Mouse (Mus musculus) forebrain, embryonic 13.5 days (tissue): ENCODE results near the gene Sdr9c7. TPM values are rescaled to one million over a fixed set of nuclear protein-coding genes. Genes with fewer than 3 reads are reported as not detected.
A peak's percentile ranks its signal among the peaks of the same experiment; 100 is the strongest.
"Not testable (repeated sequence)": the region's sequence is repeated elsewhere in the genome, so short reads cannot be mapped to it uniquely, and the experiment has no call there.

Source experiments
- ATAC-seq: fragments of 200-750 bp; cut with Nextera tagmentation; 2 replicates; pipeline ENCODE4 v1.8.0; 2017
- H3K27ac ChIP-seq: fragments of 300-500 bp; sonication (generic); 2 replicates; pipeline ENCODE4 v1.5.1; 2015; ENCODE audit warnings: inconsistent platforms, mild to moderate bottlenecking, moderate library complexity
- H3K27me3 ChIP-seq: fragments of 300-500 bp; sonication (generic); 2 replicates; pipeline ENCODE4 v1.6.1; 2015; ENCODE audit warnings: mild to moderate bottlenecking, inconsistent platforms
- H3K36me3 ChIP-seq: fragments of 300-500 bp; sonication (generic); 2 replicates; pipeline ENCODE4 v1.6.1; 2015; ENCODE audit warnings: mild to moderate bottlenecking, inconsistent platforms; ENCODE audit not compliant: poor library complexity, severe bottlenecking
- H3K4me1 ChIP-seq: fragments of 300-500 bp; sonication (generic); 2 replicates; pipeline ENCODE4 v1.6.1; 2015; ENCODE audit warnings: inconsistent platforms
- H3K4me2 ChIP-seq: fragments of 300-500 bp; sonication (generic); 2 replicates; pipeline ENCODE4 v1.6.1; 2015; ENCODE audit warnings: inconsistent platforms, mild to moderate bottlenecking, moderate library complexity
- H3K4me3 ChIP-seq: fragments of 300-500 bp; sonication (generic); 2 replicates; pipeline ENCODE4 v1.5.1; 2015; ENCODE audit warnings: mild to moderate bottlenecking, inconsistent platforms
- H3K9ac ChIP-seq: fragments of 300-500 bp; sonication (generic); 2 replicates; pipeline ENCODE4 v1.6.1; 2015; ENCODE audit warnings: mild to moderate bottlenecking, inconsistent platforms
- H3K9me3 ChIP-seq: fragments of 300-500 bp; sonication (generic); replicated peaks from 2 replicates; pipeline ENCODE4 v1.6.1; 2016; ENCODE audit warnings: inconsistent platforms
- WGBS: fragments of 180-500 bp; shearing (Covaris S2); methylation state at CpG from one replicate; pipeline ENCODE4 v1.1.7; 2015; 5-methylcytosine and 5-hydroxymethylcytosine counted together
- polyA plus RNA-seq: library from polyadenylated mRNA; unstranded; fragments of >200 nt; fragmentation: Nextera tagmentation; extraction: Ambion mirVana; gene quantifications from 2 replicates; pipeline ENCODE4 v1.2.1, GENCODE M21; 2015

Sdr9c7 gene
- polyA plus RNA-seq, 1 experiment from 2014 or later = not detected

DNA sequence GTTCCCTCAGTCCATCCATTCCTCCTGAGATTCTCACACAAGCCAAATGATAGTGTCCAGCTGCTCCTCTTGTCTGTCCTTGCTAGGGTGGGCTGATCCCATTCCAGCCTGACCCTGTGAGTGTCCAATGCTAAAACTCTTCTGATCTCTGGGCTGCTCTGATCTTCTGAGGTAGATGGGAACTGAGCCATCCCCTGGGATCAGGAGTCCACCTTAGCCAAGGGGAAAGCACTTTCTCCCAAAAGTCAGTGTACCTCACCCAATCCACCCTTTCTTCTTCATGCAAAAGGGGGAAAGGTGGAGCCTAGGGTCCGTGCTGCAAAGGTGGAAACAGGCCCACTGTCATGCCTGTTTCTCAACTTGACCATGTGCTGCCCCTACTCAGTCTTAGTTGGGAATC is 6.8 kb upstream of the Sdr9c7 start:
- H3K4me2 ChIP-seq = no peak overlapping the region
- WGBS = 83% methylated on average over 1 of the region's 1 CpGs
- H3K9me3 ChIP-seq = no peaks in the 10 kb centered on the region
- no peak overlapping the region for H3K9ac ChIP-seq
- no peaks in the 10 kb centered on the region for H3K27me3 ChIP-seq
- ATAC-seq = no peak
- no peak overlapping the region for H3K4me3 ChIP-seq
- H3K4me1 ChIP-seq = no peaks in the 10 kb centered on the region
- H3K27ac ChIP-seq = no peak overlapping the region
- no peaks in the 10 kb centered on the region for H3K36me3 ChIP-seq

DNA sequence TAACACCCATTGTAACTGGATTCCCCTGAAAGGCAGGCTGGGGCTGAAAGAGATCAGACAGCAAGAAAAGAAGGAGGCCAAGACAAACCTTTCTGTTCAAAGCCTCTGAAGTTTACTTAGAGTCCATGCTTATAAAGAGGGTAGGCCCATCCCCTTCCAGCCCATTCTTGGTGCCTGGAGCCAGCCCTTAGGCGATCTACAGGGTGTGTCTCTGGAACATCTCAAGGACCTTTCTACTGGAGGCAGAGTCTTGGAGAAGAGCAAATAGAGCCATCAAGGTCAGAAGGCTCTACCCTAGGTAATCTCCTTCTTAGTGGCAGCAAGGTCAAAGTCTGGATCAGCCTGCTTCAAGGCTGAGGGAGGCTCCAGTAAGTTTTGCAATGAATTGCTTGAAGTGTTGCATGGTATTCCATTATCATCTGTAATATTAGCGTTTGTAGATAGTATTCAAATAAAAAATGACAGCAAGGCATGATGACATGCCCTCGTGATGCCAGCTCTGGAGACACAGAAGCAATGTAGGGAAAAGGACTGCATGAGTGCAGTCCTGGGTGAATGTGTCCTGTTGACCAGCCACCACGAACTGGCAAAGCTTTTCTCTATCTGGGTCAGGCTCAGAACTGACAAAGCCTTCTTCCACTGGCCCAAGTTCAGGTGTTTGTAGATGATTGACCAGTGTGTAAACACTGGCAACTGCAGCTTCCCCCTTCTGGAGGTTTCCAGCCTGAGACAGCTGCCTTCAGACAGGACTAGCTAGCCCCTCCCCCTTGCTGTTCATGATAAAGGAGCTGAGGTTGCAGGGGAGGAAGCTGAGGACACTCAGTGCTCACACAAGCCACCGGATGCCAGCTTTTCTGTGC is 4.9 kb upstream of the Sdr9c7 start:
- H3K9ac ChIP-seq, H3K4me3 ChIP-seq, H3K9me3 ChIP-seq, H3K4me1 ChIP-seq, H3K27ac ChIP-seq, ATAC-seq, H3K27me3 ChIP-seq, H3K36me3 ChIP-seq, H3K4me2 ChIP-seq: not testable (repeated sequence)
- WGBS = 72% methylated on average over 5 of the region's 5 CpGs

DNA sequence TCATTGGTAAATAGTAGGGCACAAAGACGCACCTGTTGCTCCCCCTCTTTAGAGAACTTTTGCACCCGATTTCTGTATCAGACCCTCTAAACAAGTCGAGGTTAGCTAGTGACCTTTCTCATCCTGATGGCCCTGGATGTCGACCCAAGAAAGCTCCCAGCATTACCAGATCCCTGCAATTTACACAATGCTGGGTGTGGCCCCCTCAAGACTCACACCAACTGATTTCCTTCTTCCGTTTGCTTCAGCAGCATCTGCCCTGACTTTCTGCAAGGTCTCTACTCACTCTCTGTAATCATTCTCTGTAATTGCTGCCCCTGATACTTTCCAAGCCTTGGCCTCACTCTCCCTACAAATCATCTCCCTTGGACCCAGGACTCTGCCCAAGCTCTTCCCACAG is 1.6 kb upstream of the Sdr9c7 start:
- Histone ChIP-seq H3K4me3 (no peak overlapping the region), H3K9me3 (no peaks in the 10 kb centered on the region), H3K4me2 (no peak overlapping the region), H3K36me3 (no peaks in the 10 kb centered on the region), H3K9ac (no peak overlapping the region), H3K27ac (no peak overlapping the region), H3K27me3 (no peaks in the 10 kb centered on the region), H3K4me1 (no peaks in the 10 kb centered on the region)
- 79% methylated on average over 5 of the region's 5 CpGs for WGBS
- ATAC-seq = no peak

DNA sequence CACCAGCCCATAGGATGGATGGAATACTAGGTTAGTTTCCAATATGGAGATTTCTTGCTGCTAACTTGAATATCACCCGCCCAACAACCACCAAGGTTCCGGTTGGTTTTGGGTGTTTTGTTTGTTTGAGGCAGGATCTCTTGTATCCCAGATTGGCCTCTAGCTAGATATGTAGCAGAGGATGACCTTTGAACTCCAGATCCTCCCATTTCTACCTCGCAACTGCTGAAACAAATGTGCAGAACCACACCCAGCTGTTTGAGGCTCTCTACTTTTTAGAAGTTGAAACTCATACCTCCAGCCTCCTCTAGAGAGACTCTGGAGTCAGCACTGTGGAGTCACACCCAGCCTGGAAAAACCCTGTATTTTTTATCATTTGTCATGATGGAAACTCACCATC is 812 bp upstream of the Sdr9c7 start:
- no peak overlapping the region for H3K9ac ChIP-seq
- 89% methylated on average over 3 of the region's 3 CpGs for WGBS
- no peak overlapping the region for H3K27ac ChIP-seq
- H3K4me3 ChIP-seq = no peak overlapping the region
- ATAC-seq = no peak
- H3K9me3 ChIP-seq = no peaks in the 10 kb centered on the region
- no peaks in the 10 kb centered on the region for H3K27me3 ChIP-seq
- no peak overlapping the region for H3K4me2 ChIP-seq
- H3K4me1 ChIP-seq = no peaks in the 10 kb centered on the region
- H3K36me3 ChIP-seq = no peaks in the 10 kb centered on the region

DNA sequence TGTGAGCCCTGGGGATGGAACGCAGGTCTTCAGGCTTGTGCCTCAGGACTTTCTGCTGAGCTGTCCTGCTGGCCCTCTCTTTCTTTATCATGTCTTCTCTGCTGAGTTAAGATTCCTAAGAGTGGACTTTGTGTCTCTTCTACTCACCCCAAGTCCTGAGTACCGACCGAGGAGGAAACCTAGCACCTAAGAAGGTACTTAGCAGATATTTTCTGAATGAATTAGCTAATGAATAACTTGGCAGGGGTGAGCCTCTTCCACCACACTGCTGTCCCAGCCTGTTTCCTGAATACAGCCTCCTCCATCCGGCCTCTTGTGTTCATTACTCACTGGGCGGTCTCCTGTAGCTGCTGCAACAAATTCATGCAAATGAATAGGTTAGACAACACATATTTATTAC is 1.5 kb downstream of the Sdr9c7 start:
- Histone ChIP-seq H3K27ac (no peak overlapping the region), H3K9me3 (no peaks in the 10 kb centered on the region), H3K27me3 (no peaks in the 10 kb centered on the region), H3K36me3 (no peaks in the 10 kb centered on the region), H3K4me1 (no peaks in the 10 kb centered on the region), H3K4me2 (no peak overlapping the region), H3K4me3 (no peak overlapping the region), H3K9ac (no peak overlapping the region)
- ATAC-seq = no peak
- 81% methylated on average over 5 of the region's 5 CpGs for WGBS

DNA sequence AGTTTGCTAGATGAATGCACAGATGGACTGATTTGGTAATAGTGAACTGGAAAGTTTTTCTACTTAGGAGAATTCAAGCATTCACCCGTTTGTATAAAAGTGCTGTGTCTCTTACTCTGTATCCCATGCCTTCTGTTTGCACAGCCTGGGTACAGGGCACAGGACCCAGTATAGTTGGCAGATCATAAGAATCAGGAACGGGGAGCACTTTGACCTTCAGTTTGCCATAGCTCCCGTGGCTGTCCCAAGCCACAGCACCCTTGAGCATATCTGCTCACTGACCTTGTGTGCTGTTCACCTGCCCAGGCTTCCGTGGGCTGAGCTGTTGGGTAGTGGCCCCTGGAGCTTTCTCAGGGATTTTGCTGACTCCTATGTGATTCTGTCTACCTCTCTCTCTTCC is 3.4 kb downstream of the Sdr9c7 start:
- Histone ChIP-seq H3K9ac (no peak overlapping the region), H3K36me3 (no peaks in the 10 kb centered on the region), H3K27me3 (no peaks in the 10 kb centered on the region), H3K4me3 (no peak overlapping the region), H3K4me2 (no peak overlapping the region), H3K27ac (no peak overlapping the region), H3K4me1 (peaks cover 4% of the 10 kb centered on the region), H3K9me3 (no peaks in the 10 kb centered on the region)
- ATAC-seq = no peak
- WGBS = 82% methylated on average over 4 of the region's 4 CpGs

DNA sequence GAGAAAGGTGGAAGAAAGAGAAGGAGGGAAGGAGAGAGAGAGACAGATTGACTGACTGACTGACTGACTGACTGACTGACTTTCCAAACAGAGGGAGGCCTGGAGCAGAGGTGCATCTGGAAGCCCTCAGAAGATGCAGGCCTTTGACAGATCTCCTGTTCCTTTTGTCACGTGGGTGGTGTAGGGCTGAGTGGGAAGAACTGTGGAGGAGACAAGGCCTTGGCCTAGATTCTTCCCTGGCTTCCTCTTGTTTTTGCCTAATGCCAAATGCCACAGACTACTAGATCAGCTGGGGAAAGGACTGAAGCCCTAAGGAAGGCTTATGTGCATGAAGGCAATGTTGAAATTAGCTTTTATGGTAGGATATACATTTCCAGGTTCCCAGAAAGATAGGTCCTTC is 4.8 kb downstream of the Sdr9c7 start:
- WGBS = 77% methylated on average over 1 of the region's 1 CpGs
- H3K4me1 ChIP-seq = peaks cover 4% of the 10 kb centered on the region
- H3K4me2 ChIP-seq = no peak overlapping the region
- no peak overlapping the region for H3K27ac ChIP-seq
- H3K4me3 ChIP-seq = no peak overlapping the region
- no peaks in the 10 kb centered on the region for H3K27me3 ChIP-seq
- ATAC-seq = no peak
- no peaks in the 10 kb centered on the region for H3K9me3 ChIP-seq
- no peak overlapping the region for H3K9ac ChIP-seq
- H3K36me3 ChIP-seq = no peaks in the 10 kb centered on the region

DNA sequence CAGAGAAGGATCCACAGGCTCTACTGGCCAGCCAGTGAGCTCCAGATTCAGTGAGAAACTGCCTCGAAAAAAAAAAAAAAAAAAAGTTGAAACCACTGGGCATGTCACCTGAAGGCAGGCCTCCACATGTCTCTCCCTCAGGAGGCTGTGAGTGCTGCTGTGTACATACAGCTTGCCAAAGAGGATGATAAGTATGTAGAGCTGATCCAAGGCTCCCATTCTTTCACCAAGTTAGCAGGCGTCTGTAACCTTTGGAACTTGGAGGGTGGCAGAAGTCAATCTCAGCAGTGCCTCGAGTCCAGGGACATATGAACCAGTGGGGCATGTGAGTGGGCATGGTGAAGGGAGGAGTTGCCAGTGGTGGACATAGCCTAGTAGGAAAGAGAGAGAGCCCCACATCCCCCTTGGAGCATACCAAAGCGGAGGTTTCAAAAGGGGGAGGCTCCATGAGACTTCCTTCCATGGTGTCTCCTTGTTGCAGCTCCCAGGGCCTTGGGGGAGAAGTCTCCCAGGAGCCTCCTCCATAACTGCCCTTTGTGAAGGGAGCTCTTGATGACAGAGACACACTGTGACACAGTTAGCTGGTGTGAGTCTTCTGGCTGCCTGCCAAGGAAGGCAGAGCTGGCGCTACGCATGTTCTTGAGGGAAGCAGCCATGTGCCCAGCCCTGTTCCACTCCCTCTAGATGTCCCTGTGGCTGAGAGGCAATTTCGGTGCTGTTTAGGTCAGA is 6.6 kb downstream of the Sdr9c7 start:
- 61% methylated on average over 7 of the region's 7 CpGs for whole genome bisulfite sequencing
- peak; percentile 27; the same call in 1 of the 2 replicates for ATAC-seq

DNA sequence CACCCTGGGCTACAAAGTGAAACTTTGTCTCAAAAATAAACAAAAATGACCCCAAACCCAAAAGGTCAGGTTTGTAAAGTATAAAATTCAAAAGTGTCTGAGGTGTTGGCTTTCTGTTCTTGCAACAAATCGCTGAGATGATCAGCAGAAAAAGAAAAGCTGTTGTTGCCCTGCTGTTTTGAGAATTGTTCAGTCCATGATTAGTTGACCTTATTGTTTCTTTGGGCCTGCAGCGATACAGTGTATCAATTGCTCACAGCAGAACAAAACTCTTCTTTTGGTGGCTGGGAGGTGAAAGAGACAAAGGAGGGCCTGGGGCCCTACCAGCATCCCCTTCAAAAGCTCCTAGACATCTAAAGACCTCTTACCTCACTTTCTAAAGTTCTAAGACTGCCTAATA is 7.8 kb downstream of the Sdr9c7 start:
- Histone ChIP-seq H3K27ac (no peak overlapping the region), H3K4me1 (peaks cover 4% of the 10 kb centered on the region), H3K36me3 (no peaks in the 10 kb centered on the region), H3K27me3 (no peaks in the 10 kb centered on the region), H3K9ac (no peak overlapping the region), H3K4me3 (no peak overlapping the region), H3K9me3 (no peaks in the 10 kb centered on the region), H3K4me2 (no peak overlapping the region)
- ATAC-seq = no peak
- 53% methylated on average over 2 of the region's 2 CpGs for WGBS

More for the DNA sequence above, 6.6 kb downstream of the Sdr9c7 start:
- Histone ChIP-seq H3K36me3 (no peaks in the 10 kb centered on the region), H3K9ac (no peak overlapping the region), H3K27ac (no peak overlapping the region), H3K4me1 (peaks cover 4% of the 10 kb centered on the region), H3K4me2 (no peak overlapping the region), H3K9me3 (no peaks in the 10 kb centered on the region), H3K27me3 (no peaks in the 10 kb centered on the region), H3K4me3 (no peak overlapping the region)

DNA sequence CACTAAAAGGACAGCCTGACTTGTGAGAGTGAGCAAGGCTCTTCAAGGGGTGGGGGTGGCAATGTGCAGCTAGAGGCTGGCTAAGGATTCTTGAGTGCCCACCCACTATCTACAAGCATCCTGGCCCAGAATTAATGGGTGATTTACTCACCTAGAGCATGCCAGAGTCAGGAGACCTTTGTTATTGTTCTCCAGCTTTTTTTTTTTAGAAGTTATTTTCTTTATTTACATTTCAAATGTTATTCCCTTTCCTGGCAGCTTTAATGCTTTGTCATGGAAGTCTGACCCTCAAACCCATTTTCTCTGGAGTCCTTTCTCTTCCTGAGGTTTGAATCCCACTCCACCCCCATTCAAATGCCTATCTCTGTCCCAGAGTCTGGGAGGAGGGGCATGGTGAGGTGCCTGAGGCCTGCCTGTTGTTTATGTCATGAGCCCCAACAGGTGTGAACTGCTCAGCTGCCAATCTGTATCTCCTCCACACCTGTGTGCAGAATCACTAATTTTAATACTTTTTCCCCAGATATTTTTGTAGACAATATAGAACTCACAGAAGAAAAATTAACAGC is 9.2 kb downstream of the Sdr9c7 start:
- Histone ChIP-seq H3K36me3 (no peaks in the 10 kb centered on the region), H3K27ac (no peak overlapping the region), H3K4me3 (no peak overlapping the region), H3K9ac (no peak overlapping the region), H3K9me3 (no peaks in the 10 kb centered on the region), H3K4me2 (no peak overlapping the region), H3K27me3 (no peaks in the 10 kb centered on the region), H3K4me1 (peaks cover 4% of the 10 kb centered on the region)
- ATAC-seq = no peak

DNA sequence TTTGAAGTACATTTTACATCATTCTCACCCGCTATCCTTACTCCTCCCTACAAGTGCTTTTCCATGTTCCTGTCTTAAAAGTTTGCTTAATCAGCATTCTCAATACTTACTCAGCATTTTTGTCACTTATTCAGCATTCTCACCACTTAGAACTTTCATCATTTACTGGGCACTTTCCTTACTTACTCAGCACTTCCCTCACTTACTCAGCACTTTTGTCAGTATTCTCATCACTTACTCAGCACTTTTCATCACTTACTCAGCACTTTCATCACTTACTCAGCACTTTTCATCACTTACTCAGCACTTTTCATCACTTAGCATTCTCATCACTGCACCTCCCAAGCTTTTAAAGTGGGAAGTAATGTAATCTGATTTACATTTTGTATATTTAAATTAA is 17.3 kb downstream of the Sdr9c7 start:
- no peaks in the 10 kb centered on the region for H3K9me3 ChIP-seq
- H3K4me3 ChIP-seq = no peak overlapping the region
- no peaks in the 10 kb centered on the region for H3K36me3 ChIP-seq
- no peaks in the 10 kb centered on the region for H3K4me1 ChIP-seq
- no peak overlapping the region for H3K27ac ChIP-seq
- 94% methylated on average over 1 of the region's 1 CpGs for WGBS
- H3K27me3 ChIP-seq = no peaks in the 10 kb centered on the region
- no peak overlapping the region for H3K4me2 ChIP-seq
- no peak for ATAC-seq
- H3K9ac ChIP-seq = no peak overlapping the region

DNA sequence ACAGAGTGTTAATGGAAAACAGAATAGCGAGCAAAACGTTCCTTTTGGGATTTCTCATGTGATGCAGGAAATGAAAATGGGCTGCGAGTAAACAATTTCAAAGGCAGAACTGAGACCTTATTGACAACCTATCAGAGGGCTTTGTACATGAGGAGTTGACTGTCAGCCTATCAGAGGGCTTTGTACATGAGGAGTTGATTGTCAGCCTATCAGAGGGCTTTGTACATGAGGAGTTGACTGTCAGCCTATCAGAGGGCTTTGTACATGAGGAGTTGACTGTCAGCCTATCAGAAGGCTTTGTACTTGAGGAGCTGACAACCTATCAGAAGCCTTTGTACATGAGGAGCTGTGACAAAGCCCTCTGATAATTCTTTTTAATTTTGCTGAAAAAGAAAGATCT is 18.9 kb downstream of the Sdr9c7 start:
- H3K9me3 ChIP-seq, H3K4me2 ChIP-seq, ATAC-seq, H3K4me3 ChIP-seq, H3K27ac ChIP-seq, H3K27me3 ChIP-seq, H3K36me3 ChIP-seq, H3K9ac ChIP-seq, H3K4me1 ChIP-seq: not testable (repeated sequence)
- WGBS = 88% methylated on average over 3 of the region's 3 CpGs
